Mouse (Mus musculus): Measurements from ENCODE around the gene Lsg1. TPM values are rescaled to one million over a fixed set of nuclear protein-coding genes. Genes with fewer than 3 reads are reported as not detected.

The Lsg1 gene
- total RNA-seq, 2 experiments from 2014 or later = 16.9 to 18.8 TPM

DNA sequence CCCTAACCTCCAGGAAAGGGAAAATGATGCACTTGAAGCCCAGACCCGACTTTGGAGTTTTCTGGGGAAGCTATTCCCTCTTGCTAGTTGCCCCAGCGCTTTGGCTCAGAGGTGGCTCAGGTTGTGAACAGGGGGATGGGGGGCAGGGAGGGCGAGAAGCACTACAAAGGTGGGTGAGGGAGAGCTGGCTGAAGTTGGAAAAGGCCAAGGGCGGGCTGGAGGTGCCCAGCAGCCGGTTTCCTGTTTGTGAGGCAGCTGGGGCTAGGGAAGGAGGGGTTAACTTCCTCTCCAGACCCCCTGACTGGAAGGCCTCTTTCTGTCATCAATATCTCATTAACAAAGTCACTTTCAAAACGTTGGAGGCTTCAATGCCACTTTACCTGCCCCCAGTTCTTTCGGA lies 14.6 kb upstream of the Lsg1 start:
- intact Hi-C loops (cut with DNase I) = loop anchor here (2.0 to 5.0 kb wide), 6 partner anchors 65 to 337 kb away; no protein-coding TSS in a partner anchor
- DNase-seq (ENCODE audit: low spot score) = no peak

DNA sequence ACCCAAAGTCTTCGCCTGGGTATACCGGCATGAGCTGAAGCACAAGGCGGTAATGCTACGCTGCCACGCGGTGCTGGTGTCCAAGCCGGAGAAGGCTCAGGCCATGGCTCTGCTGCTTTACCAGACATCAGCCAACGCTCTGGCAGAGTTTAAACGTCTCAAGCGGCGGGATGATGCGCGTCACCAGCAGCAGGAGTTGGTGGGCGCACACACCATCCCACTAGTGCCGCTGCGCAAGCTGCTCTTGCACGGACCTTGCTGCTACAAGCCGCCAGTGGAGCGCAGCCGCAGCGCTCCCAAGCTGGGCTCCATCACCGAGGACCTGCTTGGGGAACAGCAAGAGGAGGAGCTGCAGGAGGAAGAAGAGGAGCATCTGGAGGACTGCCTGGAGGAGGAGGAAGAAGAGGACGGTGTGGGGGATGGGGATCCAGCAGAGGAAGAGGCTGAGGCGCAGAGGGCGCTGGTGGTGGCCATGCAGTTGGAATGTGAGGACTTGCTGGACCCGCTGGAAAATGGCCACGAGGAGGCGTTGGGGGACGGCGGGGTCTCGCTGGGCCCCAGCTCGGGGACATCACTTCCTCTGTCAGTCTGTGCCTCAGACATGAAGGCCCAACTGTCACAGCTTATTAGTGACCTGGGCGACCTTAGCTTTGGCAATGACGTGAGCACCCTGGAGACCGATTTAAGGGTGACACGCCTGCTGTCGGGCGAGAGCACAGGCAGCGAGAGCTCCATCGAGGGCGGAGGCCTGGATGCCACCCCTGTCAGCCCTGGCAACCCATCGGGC lies 13.8 kb upstream of the Lsg1 start:
- intact Hi-C loops (cut with DNase I) = loop anchor here (2.0 to 5.0 kb wide), 6 partner anchors 66 to 338 kb away; no protein-coding TSS in a partner anchor
- DNase-seq (ENCODE audit: low spot score) = peak; percentile 45

DNA sequence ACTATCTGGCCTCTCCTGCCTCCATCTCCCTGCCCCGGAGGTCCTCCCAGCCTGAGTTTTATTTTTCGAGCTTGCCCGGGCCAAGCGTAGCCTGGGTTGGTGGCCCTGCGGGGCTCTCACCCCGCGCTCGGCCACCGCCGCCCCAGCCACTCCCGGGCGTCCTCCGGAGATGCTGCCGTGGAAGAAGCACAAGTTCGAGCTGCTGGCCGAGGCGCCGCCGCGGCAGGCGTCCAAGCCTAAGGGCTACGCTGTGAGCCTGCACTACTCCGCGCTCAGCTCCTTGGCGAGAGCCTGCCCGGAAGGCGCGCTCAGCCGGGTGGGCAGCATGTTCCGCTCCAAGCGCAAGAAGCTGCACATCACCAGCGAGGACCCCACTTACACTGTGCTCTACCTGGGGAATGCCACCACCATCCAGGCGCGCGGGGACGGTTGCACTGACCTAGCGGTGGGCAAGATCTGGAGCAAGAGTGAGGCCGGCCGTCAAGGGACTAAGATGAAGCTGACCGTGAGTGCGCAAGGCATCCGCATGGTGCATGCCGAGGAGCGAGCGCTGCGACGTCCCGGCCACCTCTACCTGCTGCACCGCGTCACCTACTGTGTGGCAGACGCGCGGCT lies 13.1 kb upstream of the Lsg1 start:
- peak; percentile 51 for DNase-seq (ENCODE audit: low spot score)
- intact Hi-C loops (cut with DNase I) = loop anchor here (2.0 to 5.0 kb wide), 6 partner anchors 67 to 338 kb away; no protein-coding TSS in a partner anchor

DNA sequence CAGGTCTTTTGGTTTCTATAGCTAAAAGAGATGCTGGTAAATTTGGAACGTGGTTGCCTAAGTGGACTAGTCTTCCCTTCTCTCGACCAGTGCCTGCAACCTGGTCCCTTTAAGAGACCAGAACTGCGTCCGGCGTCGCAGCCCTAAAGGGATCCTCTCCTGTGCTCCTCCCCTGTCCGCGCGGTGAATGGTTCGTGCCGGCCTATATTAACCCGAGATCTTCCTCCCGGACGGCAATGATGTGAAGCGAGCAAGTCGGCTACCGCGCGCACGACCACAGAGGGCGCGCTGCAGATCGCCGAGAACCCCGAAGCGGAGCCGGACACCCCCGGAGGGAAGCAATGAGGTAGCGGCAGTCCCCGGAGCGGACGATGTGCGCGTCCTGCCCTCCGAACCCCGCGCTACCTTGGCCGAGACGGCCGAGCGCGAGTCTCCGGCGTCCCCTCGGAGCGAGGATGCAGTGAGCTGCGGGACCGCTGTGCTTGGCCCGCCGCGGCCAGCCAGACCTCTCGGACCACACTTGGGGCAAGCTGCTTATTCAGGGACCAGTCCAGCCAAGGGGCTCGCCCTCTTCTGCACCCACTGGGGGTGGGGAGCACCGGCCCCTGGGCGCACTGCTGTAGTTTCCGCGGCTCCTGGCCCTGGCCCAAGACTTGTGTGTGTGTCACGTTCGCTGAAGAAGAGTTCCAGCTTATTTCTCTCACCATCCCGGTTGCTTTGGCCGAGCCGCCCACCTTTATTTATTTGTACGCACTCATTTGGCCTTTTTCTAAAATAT lies 12.3 kb upstream of the Lsg1 start, which contains the start of gene Fam43a:
Gene Fam43a (plus strand): TSS at position 233 of the 778 bp plus-strand sequence.
- peak; percentile 92 for DNase-seq (ENCODE audit: low spot score)
- intact Hi-C loops (cut with DNase I) = loop anchor here (2.0 to 5.0 kb wide), 7 partner anchors 68 to 758 kb away; no protein-coding TSS in a partner anchor

DNA sequence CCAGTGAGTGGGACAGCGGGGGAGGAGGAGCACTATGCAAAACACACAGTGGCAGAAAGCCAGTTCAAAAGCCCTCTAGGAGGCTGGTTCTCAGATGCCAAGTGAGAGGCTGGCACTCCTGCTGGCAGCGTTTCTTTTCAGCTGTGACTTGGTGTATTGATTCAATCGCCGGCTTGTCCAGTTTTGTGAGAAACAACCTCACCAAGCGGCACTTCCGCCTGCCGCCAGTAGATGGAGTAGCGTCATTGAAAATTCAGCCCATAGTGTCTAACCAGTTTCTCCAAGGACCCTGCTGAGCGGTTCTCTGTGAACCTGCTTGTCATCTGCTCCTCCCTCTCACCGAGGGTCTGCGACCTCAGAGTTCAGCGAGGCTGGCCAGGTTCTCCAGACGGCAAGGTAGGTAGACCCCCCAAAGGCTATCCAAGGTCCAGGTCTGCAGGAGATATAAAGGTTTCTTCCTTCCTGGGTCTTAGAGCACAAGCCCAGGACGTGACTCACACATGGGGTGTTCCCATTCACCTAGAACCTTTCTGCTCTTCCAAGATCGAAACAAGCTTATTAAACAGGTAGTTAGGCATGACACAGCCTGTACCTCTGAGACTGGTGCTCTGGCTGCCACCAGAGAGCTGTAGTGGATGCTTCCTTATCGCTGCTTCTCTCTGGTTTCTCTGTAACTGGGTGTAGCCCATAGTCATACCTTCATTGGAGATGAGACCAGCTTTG lies 9.7 kb upstream of the Lsg1 start:
- intact Hi-C loops (cut with DNase I) = loop anchor here (1.0 to 5.0 kb wide), 3 partner anchors 380 to 760 kb away; no protein-coding TSS in a partner anchor
- peak; percentile 68 for DNase-seq (ENCODE audit: low spot score)

DNA sequence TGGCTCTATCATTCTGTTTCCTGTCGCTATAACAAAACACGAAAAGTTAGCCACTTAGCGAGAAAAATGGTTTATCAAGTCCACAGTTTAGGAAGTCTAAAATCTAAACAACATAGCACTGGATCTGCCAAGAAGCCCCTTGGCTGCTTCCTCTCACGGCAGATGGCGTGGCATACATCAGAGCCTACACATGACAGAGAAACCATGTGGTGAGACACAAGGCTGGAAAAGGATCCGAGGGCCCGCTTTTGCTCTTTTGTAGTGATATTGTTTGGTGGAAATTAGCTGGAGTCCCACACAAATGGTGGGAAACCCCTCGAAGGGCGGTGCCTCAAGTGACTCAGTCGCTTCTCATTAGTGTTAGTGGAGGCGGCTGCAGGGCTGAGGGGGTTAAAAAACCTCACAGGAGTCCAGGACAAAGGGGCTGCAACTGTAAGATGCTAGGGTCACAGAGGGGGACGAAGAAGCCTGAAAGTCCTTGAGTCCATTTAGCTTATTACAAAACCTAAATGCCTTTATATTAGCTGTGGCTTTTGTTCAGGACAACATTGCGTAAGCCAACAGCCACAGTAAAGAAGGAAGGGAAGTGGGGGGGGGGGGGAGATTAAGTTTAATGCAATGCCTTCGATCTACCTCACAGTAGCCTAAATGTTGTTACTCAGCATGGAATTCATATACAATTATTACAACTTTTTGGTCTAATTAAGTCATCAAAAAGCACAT lies 8.6 kb upstream of the Lsg1 start:
- intact Hi-C loops (cut with DNase I) = loop anchor here (5.0 kb wide), 1 partner anchor 761 kb away; no protein-coding TSS in a partner anchor
- no peak for DNase-seq (ENCODE audit: low spot score)

DNA sequence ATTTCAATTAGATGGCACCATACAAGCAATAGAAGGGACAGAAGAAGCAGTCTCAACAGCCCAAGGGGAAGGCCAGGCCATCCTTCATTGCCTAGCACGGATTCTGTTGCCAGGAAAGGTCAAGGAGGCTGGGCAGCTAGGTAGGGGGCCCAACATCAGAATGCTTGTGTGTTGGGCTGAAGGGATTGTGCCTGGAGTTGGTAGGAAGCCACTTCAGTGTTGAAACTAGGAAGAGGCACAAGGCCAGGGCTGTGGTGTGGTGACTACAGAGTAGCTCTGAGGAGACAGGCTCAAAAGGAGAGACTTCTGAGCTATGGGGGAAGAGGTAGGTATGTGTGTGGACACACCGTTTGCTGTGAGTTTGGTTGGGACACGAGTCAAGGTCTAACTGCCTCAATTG lies 8.0 kb upstream of the Lsg1 start:
- intact Hi-C loops (cut with DNase I) = loop anchor here (5.0 kb wide), 1 partner anchor 762 kb away; no protein-coding TSS in a partner anchor
- no peak for DNase-seq (ENCODE audit: low spot score)

DNA sequence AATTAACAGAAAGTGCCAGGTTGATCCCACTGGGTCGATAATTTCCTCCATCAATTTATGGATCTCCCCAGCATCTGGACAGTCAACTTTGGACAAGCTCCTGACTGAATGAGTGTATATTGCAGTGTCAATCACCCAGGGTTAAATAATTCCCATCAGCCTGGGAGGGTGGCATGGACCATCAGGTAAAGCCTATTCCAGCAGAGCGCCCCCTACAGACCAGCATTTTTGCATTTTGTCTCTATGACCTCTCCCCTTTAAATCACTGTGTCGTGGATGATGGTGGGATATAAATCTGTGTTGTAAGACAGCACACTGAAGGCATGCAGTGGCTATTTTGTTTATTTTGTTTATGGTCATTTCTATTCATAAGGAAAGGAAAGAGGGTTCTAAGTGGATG lies 4.6 kb upstream of the Lsg1 start:
- intact Hi-C loops (cut with DNase I) = no loop called here
- no peak for DNase-seq (ENCODE audit: low spot score)

DNA sequence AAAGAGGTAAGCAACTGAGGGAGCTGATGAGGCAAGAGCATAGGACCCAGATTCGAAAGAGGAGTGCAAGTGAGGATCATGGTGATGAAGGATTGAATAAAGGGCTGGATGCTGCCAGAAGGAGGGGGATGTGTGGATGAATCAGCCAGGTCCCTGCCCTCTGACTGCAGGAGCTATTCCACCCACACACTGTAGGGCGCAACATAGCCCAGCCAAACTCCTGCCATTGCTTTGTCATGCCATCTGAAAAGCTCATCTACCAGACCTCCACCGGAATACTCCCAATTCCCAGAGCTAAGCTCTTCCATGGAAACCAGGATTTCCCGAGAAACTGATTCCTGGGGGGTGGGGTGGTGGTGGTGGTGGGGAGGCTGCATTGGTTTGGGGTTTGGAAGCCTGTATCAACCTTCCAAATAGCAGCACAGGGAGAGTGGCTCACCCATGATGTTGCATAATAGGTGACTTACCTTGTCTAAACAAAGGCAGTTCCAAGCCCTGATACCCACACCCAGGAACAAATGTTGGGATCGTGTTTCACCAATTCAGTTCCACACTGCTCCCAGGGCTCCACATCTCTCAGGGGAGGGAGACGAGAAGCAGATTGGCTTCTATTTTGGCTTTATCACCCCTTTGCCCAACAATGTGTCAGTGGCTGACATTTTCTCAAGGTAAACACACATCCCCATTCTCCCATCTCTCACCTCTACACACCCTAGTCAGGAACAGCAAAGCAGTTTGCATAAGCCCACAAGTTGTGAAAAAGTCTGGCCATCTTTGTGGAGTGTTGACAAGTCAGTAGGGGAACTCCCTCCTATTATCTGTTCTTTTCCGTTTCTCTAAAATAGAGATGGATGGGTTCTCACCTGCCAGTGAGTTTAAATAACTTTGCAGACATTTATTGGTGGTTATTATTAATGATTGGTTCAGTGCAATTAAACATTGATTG lies 3.1 kb upstream of the Lsg1 start:
- intact Hi-C loops (cut with DNase I) = no loop called here
- no peak for DNase-seq (ENCODE audit: low spot score)

DNA sequence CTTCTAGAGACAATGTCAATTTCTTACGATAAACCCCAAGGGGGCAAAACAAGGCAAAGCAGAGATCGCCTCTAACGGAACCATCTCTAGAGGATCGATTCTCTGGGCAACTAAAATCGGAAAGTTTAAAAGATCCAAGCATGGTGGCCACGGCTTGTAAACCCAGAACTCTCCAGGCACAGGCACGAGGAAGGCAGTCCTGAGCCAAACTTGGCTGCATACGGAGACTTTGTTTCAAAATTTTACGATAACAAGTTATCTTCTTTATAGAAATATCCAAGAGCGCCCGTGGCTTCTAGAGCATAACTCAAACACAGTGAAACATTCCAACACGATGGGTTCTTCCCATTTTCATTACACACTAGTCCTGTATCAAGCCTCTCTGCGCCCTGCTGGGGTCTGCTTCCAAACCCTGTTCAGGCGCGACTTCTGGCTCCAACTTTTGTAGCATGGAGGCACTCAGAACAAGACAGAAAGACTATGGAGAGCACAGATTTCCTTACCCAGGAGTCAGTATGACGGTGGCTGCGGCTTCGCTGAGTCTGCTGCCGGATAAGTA lies 378 bp downstream of the Lsg1 start:
- intact Hi-C loops (cut with DNase I) = no loop called here
- DNase-seq (ENCODE audit: low spot score) = no peak

DNA sequence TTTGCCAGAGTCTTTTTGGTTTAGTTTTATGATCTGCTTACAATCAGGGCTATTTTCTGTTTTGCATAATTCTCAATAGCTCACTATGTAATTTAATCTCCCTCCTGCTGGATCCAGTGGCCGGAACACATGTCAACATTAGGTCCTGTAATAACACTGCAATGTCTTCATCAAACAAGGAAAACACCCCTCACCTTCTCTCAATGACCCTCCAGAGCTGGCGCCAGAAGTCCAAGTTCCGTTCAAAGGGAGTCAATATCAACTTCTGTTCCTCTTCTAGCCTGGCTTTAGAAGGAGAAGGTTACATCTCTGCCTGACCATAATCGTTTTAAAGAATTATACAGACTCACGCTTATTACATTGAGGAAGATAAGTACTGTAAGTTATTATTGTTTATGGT lies 6.6 kb downstream of the Lsg1 start:
- DNase-seq (ENCODE audit: low spot score) = no peak
- intact Hi-C loops (cut with DNase I) = no loop called here

DNA sequence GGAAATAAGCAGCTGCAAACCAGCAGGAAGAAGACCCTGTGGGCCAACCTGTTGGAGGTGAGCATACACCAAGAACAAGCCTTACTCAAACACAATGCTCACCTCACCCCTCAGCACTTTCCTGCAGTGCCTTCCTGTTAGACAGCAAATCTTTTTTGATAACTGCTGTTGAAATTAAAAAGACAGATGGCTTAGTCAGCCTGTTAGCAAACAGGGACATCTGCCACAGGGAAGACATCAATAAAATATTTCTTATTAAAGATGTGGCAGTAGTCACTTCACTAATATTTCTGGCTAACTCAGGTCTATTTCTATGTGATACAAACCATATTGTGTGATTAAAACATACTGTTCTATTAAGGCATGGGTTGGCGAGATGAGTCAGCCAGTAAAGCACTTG lies 11.0 kb downstream of the Lsg1 start:
- intact Hi-C loops (cut with DNase I) = no loop called here
- no peak for DNase-seq (ENCODE audit: low spot score)

DNA sequence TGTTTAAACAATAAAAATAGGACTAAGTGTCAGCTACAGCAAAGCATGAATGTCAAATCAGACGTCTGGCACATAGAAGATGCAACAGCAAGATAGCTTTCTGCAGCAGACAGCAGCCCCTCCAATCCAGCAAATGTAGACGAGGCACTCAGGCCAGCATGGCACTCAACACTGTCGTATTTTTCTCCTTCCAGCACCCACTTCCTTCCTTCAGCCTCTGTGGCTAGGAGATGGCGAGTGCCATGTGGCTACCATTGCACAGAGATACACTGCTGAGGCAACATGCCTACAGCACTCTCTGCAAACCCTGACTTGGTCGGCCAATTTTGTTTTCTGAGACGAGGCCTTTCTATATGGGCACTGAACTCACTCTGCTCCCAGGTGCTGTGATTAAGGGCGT lies 11.6 kb downstream of the Lsg1 start:
- intact Hi-C loops (cut with DNase I) = no loop called here
- DNase-seq (ENCODE audit: low spot score) = no peak

DNA sequence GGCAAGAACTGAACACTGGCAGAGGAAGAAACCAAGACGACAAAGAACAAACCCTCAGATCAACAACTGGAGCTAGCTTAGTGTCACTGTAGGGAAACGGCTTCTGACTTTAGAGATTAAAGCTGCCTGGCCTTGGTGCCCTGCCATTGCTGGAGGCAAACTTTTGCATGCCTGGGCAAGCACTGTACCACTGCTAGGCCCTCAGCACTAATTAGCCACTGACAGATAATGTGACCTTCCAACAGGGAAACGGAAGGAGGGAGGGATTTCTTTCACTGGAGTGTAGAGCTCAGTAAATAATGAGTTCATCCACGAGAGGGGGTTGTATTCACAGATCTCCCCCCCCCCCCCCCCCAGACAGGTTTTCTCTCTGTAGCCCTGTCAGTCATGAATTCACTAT lies 15.2 kb downstream of the Lsg1 start:
- DNase-seq (ENCODE audit: low spot score) = no peak
- intact Hi-C loops (cut with DNase I) = no loop called here

DNA sequence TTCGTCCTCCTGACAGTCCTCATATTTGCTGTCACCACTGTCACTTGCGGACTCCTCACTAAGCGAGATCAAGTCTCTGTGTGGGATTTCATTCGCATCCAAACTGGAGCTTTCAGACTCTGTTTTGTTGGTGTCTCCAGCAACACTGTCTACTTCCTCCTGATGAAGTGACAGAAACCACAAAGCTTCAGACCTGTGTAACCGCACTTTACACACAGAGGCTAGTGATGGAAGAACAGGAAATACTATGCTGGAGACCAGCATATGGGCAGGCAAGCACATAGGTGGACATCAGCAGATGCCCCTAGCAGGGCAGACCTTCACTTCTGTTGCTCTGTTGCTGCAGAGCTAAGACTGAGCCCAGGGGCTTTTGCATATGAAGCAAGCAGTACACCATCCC lies 16.0 kb downstream of the Lsg1 start:
- no peak for DNase-seq (ENCODE audit: low spot score)
- intact Hi-C loops (cut with DNase I) = no loop called here

DNA sequence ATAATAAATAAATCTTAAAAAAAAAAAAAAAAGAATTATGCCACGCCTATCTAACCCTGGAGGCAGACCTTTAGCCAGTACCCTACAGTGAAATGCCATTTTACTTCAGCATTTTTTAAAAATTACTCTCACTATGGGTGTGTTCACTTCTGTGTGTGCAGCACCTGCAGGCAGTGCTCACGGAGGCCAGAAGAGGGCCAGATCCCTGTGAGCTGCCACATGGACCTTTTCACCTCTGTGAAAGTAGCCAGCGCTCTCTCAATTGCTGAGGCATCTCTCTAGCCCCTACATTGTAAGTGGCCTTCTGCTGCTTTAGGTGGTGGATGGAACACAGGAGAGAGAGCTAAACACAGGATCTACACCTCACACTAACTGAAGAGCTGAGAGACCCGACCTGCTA lies 17.2 kb downstream of the Lsg1 start:
- intact Hi-C loops (cut with DNase I) = no loop called here
- DNase-seq (ENCODE audit: low spot score) = no peak

DNA sequence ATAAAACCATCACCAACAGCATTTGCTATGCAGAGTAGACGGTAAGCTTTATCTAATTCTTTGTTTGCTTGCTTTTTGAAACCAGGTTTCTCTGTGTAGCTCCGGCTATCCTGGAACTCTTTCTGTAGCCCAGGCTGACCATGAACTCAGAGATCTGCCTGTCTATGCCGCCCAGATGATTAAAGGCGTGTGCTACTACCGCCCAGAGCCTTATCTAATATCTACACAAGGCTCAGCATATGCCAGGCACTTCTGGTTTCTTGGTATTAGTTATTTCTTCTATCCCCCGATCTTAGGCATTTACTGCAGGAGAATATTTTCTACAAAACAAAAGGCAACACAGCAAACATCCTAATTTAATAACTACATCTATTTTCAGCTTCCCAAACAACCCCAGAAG lies 21.8 kb downstream of the Lsg1 start:
- DNase-seq (ENCODE audit: low spot score) = no peak
- intact Hi-C loops (cut with DNase I) = no loop called here

DNA sequence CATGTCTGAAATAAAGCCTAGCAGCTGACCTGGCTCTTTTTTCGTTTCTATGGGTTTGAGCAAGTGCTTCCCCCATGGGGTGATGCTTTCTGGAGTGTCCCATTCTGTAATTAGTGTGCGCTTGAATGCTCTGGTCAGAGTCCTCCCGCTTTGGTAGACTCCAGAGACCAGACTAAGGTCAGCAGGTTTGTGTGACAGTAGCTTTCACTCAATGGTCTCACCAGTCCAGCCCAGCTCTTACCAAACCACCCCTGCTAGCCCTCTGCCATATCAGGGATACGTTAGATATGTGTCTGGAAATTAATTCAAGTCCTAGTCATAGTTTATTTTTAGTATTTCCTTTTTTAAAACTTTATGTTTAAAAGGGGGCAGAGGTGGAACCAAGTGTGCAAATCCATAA lies 26.8 kb downstream of the Lsg1 start:
- DNase-seq (ENCODE audit: low spot score) = no peak
- intact Hi-C loops (cut with DNase I) = no loop called here

Data from heart, postnatal 25 days (tissue).